Mouse (Mus musculus) lung, postnatal 4 days (tissue): ENCODE data around the gene Smad3.
A peak's percentile ranks its signal among the peaks of the same experiment; 100 is the strongest.

ENCODE experiments used
- DNase-seq, 2 experiments: peaks; one replicate each; pipeline ENCODE4 v3.0.0; 2021

The Smad3 gene

DNA sequence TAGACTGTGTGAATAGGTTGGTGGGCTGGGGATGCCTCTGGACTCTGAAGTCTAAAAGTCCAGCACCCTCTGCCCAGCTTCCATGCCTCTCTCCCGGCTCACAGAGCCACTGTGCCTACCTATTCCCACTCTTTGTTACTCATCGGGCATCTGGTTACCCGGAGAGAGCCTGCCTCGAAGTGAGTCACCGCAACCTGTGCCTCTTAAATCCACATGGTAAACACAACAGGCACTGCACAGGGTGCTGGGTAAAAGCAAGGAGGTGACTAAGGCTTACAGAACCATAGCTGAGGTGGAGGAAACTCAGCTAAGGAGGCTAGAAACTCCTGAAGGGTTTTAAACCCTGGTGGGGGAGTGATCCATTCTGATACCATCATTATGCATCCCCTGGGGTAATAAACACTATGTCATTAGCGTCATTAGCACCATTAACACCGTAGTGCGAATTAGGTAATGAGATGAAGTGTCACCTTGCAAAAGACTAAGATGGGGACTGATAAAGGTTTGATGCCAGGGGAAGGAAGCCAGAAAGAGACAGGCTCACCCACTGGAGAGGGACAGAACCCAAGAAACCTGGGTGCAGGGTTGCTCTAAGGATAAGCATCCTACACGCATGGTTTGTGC lies 38.9 kb downstream of the Smad3 start:
- no peak for DNase-seq

DNA sequence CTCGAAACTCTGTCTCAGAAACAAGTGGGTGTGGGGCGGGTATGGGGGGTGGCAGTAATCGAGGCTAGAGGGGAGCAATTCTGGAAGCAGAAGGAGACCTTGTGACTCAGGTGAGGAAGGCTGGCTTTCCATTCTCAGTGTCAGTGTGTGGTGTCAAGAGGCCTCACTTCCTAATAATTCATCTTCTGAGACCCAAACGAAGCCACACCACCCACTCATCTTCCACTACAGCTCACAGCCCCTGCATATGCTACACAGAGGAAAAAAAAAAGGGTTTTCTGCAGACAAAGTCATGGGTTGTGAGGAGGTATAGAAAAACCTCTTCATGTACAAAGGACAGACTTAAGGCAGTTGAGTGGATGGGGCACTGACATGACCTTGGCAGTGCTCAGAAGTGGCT lies 39.6 kb downstream of the Smad3 start:
- DNase-seq = no peak

DNA sequence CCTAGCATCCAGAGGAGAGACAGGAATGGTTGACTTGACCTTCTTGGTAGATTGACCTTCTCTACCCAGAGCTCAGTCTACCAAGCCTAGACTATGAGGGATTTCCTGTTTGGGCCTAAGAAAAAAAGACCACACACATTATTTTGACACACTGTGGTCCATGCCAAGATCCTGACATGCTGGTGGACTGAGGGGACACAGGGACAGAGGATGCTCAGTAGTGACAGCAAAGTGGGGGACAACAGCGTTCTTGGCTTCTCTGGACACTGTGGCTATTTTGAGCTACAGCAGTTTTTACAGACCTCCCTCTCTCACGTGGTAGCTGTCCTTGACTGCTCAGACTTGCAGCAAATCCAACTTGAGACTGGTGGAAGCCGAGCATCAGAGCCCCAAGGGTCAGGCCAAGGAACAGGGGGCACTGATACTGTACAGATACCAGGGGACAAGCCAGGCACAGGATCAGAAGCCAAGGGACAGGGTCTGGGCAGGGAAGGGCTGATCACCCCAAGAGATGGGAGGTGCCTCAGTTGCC lies 40.3 kb downstream of the Smad3 start:
- DNase-seq = no peak

DNA sequence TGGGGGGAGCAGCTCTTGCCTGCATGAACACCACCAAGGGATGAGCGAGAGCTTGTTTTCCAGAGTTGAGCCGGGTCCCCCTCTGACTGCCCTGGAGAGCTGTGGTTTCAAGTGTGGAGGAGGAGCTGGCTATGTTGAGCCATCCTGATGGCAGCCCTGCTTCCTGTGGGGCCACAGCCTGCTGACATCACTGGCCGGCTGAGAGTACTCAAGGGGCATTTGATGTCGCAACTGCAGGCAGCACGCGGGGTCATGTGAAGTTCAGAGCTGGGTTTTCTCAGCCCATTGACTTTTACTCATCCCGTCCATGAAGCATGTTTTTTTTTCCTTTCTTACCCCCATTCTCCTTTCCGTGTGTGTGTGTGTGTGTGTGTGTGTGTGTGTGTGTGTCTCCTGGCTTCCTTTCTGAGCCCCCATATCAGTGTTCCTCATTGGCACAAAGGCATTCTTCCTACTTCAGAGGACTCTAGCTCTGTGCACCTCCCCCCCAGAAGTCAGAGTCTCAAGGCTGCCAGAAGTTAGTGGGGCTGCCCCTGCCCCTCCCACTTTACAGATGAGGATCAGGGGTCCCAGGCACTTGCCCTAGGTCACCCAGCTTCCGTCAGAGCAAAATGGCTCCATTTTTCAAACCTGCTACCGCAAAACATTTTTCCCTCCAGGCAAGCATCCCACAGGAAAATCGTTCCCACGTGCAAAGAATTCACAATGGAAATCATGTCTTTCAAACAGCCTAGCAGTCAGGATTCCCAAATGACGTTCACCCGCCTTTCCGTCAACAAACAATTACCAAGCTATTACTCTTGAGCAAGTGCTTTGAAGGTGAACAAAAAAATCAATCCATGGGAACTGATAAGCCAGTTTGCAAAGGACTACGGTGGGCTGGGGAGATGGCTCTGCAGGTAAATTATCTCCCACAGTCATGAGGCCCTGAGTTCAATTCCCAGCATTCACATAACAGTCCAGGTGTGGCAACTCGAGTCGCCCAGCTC lies 41.4 kb downstream of the Smad3 start:
- DNase-seq = peak; percentile 88 to 93

DNA sequence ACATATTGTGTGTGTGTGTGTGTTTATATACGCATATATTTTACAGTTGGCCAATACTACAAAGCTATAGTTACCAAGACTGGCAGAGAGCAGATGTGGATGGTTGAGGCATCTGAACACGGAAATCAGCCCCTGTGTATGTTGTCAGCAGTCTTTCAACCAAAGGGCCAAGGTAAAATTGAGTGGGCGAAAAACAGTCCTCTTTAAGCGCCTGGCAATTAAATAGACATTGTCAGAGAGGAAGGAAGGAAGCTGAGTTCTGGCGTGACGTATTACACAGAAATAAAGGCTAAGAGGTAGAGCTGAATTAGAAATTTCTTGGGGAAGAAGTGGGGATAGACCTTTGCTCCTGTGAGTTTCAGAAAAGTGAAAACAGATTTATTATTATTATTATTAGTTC lies 43.2 kb downstream of the Smad3 start:
- DNase-seq = no peak

DNA sequence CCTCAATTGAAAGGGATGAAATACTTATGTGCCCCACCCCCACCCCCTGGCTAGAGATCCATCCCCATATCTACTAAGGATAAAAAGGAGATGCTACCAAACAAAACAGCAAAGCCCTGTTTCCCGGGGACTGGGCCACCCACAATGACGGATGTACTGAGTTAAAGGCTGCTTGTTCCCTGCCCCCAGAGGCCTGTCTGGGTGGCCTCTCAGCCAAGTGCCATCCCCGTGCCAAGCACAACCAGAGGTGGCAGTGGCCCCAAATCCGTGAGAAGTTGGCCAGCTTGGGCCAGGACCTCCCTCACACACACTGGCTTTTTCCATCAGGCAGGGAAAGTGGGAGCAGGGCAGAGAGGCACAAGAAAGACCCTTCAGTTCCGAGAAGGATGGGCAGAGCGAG lies 45.0 kb downstream of the Smad3 start:
- peak in 1 of 2 experiments; percentile 40 for DNase-seq

DNA sequence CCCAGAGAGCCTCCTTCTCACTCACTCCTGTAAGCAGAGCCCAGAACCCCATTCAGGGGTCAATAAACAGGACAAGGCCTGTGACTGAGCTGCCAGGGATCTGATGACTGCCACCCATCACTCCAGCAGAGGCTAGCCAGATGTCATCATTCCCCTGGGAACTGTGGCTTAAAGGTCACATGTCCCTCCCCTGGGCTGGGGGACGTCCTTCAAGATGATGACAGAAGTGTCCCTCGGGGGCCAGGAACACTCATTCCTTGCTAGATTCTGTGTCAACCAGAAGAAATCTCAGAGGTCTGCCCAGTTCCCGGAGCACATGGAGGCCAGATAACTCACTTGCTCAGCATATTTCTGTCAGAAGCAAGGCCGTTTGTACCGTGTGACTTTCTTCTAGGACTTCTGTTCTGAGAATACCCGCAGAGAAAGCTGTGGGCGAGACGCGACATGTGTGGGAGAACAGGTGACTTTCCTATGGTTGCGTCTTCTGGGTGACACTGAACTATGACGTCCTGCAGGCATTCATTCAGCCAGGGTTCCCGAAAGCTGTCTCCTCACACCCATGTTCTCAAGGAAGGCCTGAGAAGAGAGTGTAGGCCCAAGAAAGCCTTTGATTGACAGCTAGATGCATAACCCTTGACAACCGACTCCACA lies 46.1 kb downstream of the Smad3 start:
- peak; percentile 57 to 77 for DNase-seq

DNA sequence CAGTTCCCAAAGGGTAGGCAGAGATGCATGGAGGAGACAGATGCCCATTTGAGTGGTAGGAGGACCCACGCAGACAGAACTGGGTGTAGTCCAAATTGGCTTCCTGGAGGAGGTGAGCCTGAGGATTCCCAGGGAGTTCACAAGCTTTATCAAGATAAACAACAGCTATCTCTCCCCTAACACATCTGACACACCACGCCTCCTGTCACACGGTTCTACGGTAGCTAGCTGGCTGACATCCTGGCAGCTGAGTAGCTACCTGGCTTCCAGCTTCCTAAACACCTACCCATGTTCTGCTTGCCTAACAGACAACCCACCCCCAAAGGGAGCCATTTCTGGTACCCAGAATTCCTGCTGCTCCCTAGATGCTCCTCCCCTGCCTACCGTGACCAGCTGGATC lies 47.9 kb downstream of the Smad3 start:
- no peak for DNase-seq

DNA sequence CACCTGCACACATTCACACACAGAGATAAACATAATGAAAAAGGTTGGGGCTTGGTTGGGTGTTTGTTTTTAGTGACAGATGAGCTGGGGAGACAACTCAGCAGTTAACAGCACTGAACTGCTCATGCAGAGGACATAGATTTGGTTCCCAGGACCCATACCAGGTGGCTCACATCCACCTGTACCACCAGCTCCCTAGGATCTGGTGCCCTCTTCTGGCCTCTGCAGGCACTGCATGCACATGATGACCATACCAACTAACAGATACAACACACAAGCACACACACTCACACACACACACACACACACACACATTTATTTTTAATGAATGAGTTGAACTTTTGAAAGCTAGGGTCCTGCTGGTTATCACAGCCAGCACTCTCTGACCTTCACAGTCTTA lies 48.5 kb downstream of the Smad3 start:
- DNase-seq = no peak

DNA sequence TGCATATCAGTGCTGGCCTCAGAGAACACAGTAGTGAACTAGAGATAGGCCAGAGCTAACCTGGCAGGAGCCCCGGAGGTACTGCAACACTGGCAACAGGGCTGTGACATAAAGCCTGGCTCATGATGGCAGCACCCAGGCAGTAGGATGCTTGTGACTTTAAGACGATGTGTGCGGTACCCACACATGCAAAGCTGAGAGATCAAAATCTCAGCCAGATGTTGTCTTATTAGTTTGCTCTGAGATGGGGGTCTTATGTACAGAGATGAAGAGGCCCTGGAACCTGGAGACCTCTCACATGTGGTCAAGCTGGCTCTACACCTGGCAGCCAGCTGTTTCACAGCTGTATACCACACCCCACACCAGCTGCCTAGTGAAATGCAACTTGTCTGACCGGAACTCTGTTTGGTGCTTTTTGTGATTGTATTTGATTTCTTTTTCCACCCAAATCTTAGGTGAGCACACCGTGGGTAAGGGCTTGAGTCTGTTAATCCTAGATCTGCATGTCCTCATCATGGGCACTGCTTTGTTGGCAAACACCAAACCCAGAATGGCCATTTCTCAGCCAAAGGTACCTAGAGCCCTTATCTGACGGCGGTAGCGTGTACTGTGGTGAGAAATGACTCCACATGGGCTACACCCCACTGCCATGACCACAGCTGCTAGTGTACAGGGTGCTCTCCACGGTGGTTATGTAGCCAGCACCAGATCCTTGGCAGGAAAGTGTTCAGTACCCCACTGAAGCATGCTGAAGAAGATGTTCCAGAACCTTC lies 49.8 kb downstream of the Smad3 start:
- no peak for DNase-seq

DNA sequence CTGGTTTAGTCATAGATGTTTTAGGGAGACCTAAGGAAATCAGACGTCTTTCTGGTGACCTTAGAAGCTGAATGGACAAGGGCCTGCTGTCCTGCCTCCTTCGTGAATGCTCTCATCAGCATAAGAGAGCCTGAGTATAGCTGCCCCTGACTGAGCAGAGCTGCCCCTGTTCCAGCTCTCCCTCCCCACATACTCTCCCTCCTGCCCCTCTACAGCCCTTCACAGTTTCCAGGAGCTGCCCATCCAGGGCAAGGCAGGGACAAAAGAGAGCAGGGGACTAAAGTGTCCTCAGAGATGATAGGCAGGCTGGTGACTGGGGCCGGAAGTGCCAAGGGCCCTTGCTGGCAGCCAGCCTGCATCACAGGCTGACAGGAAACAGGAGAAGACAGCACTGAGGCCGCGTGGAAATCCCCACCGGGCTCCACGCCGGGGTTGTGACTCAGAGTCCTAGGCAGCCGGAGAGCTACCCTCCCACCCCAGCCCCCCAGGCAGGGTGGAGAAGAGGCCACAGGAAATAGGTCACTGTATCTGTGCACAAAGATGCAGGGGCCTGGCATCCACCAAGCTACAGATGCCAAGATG lies 51.6 kb downstream of the Smad3 start:
- peak; percentile 82 to 91 for DNase-seq

DNA sequence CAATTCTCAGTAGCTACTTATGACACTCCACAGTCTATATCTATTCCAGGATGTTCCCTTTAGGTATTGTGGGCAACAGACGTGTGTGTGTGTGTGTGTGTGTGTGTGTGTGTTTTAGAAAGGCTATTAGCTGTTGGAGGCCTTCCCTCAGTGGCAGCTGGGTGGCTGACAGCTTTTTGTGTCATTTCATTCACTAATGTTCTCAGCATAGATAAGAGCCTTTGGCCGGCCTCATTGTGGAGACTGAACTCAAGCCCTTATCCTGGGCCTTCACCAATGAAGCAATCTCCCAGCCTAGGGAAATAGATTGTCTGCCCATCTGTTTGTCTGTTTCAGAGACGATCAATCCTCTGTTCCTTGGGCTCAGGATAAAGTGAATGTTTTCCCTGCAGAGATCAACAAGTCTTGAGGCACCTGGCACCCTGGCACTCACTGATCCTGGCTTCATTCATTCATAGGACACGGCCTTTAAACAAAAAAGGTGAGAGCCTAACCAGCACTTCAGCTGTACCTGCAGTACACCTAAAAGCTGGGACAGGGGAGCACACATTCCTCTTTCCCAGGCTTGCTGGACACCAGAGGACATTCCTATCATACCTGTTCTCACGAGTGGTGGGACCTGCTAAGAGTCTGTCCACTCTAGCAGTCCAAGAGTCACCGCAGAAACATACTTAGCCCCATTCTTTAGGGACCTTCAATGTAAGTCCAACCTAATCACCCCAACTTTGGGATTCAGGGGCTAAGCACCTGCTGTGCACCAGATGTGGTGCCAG lies 52.6 kb downstream of the Smad3 start:
- peak in 1 of 2 experiments; percentile 53 for DNase-seq

DNA sequence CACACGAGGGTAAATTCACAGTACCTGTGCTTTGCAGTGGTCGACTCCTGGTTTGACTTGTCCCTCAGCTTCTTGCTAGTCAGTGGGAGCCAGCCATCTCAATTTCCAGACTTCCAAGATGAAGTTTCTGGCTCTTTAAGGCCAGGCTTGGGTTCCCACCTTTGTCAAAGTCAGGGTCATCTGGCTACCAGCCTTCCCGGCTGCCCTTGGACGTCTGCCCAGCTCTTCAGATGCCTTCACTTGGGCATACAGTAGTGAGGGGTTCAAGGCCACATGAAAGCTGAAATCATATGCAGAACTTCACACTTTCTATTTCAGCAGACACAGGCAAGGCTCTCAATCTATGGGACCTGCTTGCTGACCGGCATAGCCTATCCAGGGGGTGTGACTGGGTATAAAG lies 53.7 kb downstream of the Smad3 start:
- no peak for DNase-seq

DNA sequence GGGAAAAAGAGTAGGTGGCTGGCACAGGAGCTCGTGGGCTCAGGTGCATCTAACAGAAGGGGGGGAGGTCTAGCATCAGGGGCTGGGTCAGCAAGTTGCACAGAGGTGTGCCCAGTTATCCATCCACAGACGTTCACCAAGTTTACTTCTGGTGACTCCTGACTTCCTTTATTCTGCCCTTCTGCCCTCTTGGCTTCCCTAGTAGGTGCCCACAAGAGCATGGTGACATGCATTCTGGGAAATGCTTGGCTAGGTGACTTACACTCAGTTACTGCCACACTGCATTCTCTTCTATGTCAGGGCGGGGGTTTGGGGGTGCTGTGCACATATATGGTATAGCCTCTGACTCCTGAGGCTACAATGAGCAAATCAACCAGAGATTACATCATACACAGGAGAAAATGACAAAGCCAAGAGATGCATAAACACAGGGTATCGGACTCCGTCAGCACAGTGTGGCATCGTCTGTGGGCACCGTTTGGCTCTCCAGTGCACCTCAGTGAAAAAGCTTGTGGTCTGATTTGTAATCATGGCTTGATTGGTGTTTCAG lies 54.5 kb downstream of the Smad3 start:
- DNase-seq = no peak

DNA sequence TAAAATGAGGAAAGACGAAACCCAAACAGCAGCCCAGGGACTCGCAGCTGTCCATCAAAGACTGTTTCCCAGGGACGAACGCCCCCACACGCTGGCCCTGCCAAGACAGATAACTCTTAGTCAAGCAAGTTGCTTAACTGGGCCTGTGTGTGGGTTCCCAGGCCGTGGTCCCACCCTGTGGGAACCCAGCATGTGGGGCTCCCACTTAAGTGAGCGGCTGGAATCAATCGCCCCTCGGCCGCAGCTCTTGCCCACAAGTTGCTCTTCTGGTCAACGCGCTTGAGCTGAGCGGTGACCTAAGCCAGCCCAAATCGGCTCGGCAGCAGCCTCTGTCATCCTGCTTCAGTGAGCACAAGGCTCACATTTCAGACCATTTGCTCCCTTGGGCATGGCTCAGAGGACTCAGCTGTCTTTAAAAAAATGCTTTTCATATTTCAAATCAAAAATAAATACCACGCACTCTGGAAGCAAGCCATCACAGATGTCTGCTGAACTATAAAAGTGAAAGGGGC lies 55.2 kb downstream of the Smad3 start:
- DNase-seq = peak in 1 of 2 experiments; percentile 70

DNA sequence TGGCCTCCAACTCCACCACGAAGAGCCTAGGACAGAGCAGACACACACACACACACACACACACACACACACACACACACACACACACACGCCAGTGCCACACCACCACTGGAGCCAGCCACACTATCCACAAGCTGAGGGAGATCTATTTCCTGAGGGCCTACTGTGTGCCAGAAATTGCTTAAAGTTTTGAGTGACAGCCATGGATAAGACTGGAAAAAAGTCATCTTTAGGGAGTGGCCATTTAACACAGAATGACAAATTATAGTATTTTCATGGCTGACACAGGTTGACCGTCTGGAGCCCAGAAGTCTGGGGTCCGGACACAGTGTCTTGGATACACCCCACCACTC lies 55.9 kb downstream of the Smad3 start:
- no peak for DNase-seq

DNA sequence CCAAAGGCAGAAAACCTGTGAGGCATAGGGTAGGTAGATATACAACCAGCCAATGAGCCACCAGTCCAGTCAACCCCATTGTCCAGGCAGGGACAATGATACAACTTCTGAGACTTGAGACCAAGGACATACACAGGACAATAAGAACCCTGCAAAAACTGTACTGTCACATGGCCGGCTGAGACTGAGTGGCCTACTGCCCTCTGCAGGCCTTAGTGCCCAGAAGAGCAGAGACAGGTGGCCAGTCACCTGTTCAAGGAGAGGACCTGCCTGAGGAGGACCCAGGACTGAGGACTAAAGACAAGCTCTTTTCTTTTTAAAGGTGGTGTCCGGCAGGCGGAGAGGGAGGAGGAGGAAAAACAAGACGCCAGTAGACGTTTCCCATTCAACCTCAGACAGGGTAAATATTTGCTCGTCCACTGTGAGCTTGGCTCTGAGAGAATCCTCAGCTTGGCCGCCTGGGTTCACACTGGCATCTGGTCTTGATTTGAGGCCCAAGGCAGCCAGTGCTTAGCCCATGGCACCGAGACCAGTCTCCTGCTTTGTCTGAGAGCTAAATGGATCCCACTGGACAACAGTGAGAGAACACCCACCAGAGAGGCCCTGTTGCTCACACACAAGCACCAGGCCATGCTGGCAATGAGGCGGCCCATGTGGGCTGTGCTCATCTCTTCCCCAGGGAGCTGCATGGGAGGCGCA lies 56.4 kb downstream of the Smad3 start:
- DNase-seq = peak in 1 of 2 experiments; percentile 45

DNA sequence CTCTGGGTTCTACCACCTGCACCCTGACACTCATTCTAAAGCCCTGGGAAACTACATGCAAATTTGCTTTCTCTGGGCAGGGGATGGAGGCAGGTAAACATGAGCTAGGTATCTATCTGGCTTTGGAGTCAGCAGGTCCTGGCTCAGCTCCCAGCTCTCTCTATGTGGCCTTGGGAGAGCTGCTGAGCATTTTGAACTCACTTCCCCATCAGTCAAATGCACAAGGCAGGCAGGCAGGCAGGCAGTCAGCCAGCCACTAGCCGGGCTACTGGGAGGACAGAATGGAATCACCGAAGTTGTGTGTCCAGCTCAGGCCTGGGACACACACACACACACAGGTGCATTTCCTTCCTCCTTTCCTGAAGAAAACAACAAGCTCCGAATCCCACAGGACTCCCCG lies 58.6 kb downstream of the Smad3 start:
- no peak for DNase-seq

DNA sequence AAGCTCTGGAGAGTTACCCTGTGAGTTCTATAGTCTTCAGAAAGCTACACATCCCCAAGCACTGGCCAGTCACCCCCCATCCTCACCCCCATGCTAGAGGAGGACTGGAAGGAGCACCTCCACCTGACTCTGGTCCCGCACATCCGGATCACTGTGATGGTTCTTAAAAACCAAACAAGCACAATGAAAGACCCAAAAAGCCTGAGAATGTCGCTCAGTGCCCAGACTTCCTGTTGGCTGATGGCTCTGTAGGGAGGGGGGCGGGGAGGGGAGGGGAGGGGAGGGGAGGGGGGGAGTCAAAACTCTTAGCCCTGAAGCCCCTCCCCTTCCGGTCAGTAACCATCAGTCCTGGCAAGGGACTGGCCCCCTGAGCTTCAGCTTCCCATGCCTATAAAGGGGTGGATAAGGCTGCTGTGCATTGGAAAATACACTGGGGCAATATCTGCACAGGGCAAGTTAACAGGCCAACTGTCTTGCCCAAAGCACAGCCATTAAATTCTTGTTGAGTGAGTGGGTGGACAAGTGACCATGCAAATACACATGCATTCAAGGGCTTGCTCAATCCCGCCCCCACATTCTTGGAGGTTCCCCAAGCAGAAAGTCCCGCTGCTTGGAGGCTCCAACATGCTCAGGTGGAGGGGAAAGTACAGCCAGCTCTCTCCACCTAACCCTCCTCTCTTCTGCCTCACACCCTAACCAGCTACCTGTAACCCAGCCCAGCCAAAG lies 59.3 kb downstream of the Smad3 start:
- peak; percentile 52 to 73 for DNase-seq

DNA sequence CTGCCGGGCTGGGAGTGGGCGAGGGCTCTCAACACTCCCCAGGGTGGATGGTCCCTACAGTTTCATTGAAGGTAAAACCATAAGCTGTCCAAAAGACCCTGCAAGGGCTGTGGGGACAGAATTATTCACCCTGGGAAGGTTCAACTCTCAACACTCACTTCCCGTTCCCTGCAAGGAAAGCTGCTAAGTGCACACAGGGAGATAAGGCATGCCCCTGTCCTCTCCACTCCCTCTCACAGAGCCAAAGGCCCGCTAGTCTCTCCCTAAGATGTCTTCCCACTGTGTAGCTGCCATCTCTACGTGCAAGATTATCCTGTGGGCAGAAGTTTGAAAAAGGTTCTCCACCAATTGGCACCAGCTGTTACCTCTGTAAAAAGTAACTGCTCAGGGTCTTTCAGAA lies 60.2 kb downstream of the Smad3 start:
- no peak for DNase-seq
